Comparison of ENCODE assay signal across 22 mouse cellular contexts in genomic region chr8:95764133-95764532, GRCm38 (mm10).
"Had no signal": no experiment of that assay in that cellular context is flagged by ENCODE, and none has a peak within 500 bp of the region (broad histone marks: within the 10 kb centered on the region; RNA-seq: fewer than 3 reads in every experiment).

No protein-coding gene starts in this region.

- H3K9ac ChIP-seq: kidney, embryonic 15.5 days; limb, embryonic 12.5 days; limb, embryonic 15.5 days; liver, embryonic 14.5 days; liver, postnatal 0 days; lung, embryonic 14.5 days; midbrain, embryonic 13.5 days; neural tube, embryonic 12.5 days; neural tube, embryonic 15.5 days had no signal

- H3K9me3 ChIP-seq: kidney, embryonic 15.5 days; limb, embryonic 12.5 days; limb, embryonic 15.5 days; megakaryocyte, embryonic 14.5 days; midbrain, embryonic 10.5 days; midbrain, embryonic 13.5 days; neural tube, embryonic 12.5 days; neural tube, embryonic 15.5 days had no signal

- H3K4me1 ChIP-seq: kidney, embryonic 15.5 days; limb, embryonic 12.5 days; limb, embryonic 15.5 days; megakaryocyte, embryonic 14.5 days; midbrain, embryonic 10.5 days; midbrain, embryonic 13.5 days; neural tube, embryonic 12.5 days; neural tube, embryonic 15.5 days had no signal

- ATAC-seq: liver, postnatal 0 days; lung, postnatal 0 days; midbrain, embryonic 13.5 days had no signal

- DNase-seq: kidney, adult 11 months; kidney, adult 8-10 months; kidney, postnatal 14 days; left cerebral cortex, postnatal 4 days; liver, postnatal 0 days; lung, embryonic 14.5 days; right cerebral cortex, adult 18-20 months; right cerebral cortex, postnatal 14 days; right cerebral cortex, postnatal 4 days; thymus, postnatal 36 days had no signal

- H3K4me2 ChIP-seq: kidney, embryonic 15.5 days; limb, embryonic 12.5 days; limb, embryonic 15.5 days; liver, embryonic 11.5 days; lung, embryonic 14.5 days; midbrain, embryonic 13.5 days; neural tube, embryonic 12.5 days; neural tube, embryonic 15.5 days had no signal

- H3K27ac ChIP-seq: kidney, embryonic 15.5 days; limb, embryonic 12.5 days; limb, embryonic 15.5 days; liver, embryonic 14.5 days; macrophage; midbrain, embryonic 10.5 days; midbrain, embryonic 13.5 days; neural tube, embryonic 12.5 days; neural tube, embryonic 15.5 days had no signal

- H3K4me3 ChIP-seq: kidney, embryonic 15.5 days; limb, embryonic 12.5 days; limb, embryonic 15.5 days; megakaryocyte, embryonic 14.5 days; midbrain, embryonic 10.5 days; midbrain, embryonic 13.5 days; neural tube, embryonic 12.5 days; neural tube, embryonic 15.5 days had no signal

- H3K27me3 ChIP-seq: kidney, embryonic 15.5 days; limb, embryonic 12.5 days; limb, embryonic 15.5 days; megakaryocyte, embryonic 14.5 days; midbrain, embryonic 13.5 days; neural tube, embryonic 12.5 days; neural tube, embryonic 15.5 days had no signal
